Mouse (Mus musculus) stomach, adult 2 months (tissue): Measurements from ENCODE around the gene Sumf1. TPM values are rescaled to one million over a fixed set of nuclear protein-coding genes. Genes with fewer than 3 reads are reported as not detected.

Experiments used
- polyA plus RNA-seq: library from polyadenylated mRNA; depleted of rRNA; stranded (reverse); fragments of >200 nt; gene quantifications from 2 replicates; pipeline ENCODE4 v1.2.3, GENCODE M21; 2012; rRNA removed

The Sumf1 gene
- polyA plus RNA-seq: 13.9 and 20.4 TPM in 2 replicates

GRCm38 (mm10) chr6:108184847-108185684 lies at the start of gene Sumf1:
TSS of gene Sumf1 (minus strand) at chr6:108185582.

DNA sequence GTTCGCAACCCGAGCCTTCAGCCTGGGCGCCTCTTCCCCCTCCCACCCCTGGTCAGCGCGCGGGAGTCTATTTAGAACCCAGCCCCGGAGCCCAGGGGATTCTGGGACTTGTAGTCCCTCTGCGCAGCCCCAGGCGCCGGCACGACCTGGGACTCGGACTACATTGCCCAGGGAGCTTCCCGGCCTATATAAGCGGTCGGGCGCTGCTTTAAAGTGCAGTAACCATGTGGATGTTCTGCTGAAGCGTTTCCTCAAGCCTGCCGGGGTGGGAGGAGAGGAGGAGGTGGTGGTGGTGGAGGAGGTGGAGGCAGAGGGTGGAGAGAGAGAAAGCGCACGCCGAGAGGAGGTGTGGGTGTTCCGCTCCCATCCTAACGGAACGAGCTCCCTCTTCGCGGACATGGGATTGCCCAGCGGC lies 27.5 kb upstream of the Sumf1 start, which contains the start of gene Itpr1:
Gene Itpr1, plus strand, starts transcription at position 216 of the 415 bp plus-strand sequence.

GRCm38 (mm10) chr6:108064918-108065526 lies 120.4 kb downstream of the Sumf1 start, which contains the start of gene Setmar:
TSS of gene Setmar (plus strand) at chr6:108065045.

Other genes starting within 250 kb of the Sumf1 start
- gene Setmar, start 120.5 kb downstream of the Sumf1 start, polyA plus RNA-seq: 0.27 and 0.35 TPM in 2 replicates
- gene Itpr1, start 27.5 kb upstream of the Sumf1 start, polyA plus RNA-seq: 1.4 and 2.2 TPM in 2 replicates